Mouse (Mus musculus): Measurements from ENCODE around the gene Cdkn2d.

GRCm38 (mm10) chr9:21305065-21305464 is 13.9 kb upstream of the Cdkn2d start:
- TF ChIP-seq POLR2A (IDR thresholded peaks at IDR 0.05; ENCODE audit: insufficient read length, low read depth) (no peak), MYOG (IDR thresholded peaks at IDR 0.05; ENCODE audit: control insufficient read depth in 1 of 3, insufficient read depth in 1 of 3, insufficient read length in 2 of 3, low read depth in 2 of 3) (no peak), USF1 (IDR thresholded peaks at IDR 0.05; ENCODE audit: low read depth) (no peak), POLR2AphosphoS2 (IDR thresholded peaks at IDR 0.05; ENCODE audit: insufficient read length, low read depth) (no peak), E2F4 (IDR thresholded peaks at IDR 0.05; ENCODE audit: insufficient read depth) (no peak), MYOD1 (IDR thresholded peaks at IDR 0.05; ENCODE audit: control insufficient read depth in 1 of 3, insufficient read length in 2 of 3, low read depth in 2 of 3) (no peak), MAX (IDR thresholded peaks at IDR 0.05; ENCODE audit: low read depth) (no peak), SRF (IDR thresholded peaks at IDR 0.05; ENCODE audit: control insufficient read depth, insufficient read length, low read depth) (no peak), TCF12 (IDR thresholded peaks at IDR 0.05; ENCODE audit: insufficient read depth, poor library complexity, severe bottlenecking) (no peak), TCF3 (IDR thresholded peaks at IDR 0.05; ENCODE audit: insufficient read length, low read depth) (no peak), CEBPB (IDR thresholded peaks at IDR 0.05; ENCODE audit: insufficient read depth, poor library complexity, severe bottlenecking) (no peak), REST (IDR thresholded peaks at IDR 0.05; ENCODE audit: insufficient read depth, insufficient read length) (no peak)
